Mouse (Mus musculus) liver, postnatal 0 days (tissue): ENCODE data around the gene M6pr. TPM values are rescaled to one million over a fixed set of nuclear protein-coding genes. Genes with fewer than 3 reads are reported as not detected.

Experiments used
- ATAC-seq: fragments of 200-750 bp; cut with Nextera tagmentation; 2 replicates; pipeline ENCODE4 v1.8.0; 2017; ENCODE audit warnings: mild to moderate bottlenecking, moderate library complexity
- DNase-seq: peaks from one replicate; pipeline ENCODE4 v3.0.0-alpha.2; 2016
- H3K27ac ChIP-seq: fragments of 300-500 bp; sonication (generic); 2 replicates; pipeline ENCODE4 v1.5.1; 2014; ENCODE audit warnings: antibody characterized with exemption, moderate library complexity, mild to moderate bottlenecking, low read depth
- H3K27me3 ChIP-seq: fragments of 300-500 bp; sonication (generic); 2 replicates; pipeline ENCODE4 v1.6.1; 2014; ENCODE audit warnings: low read length, control low read depth, mixed read lengths; ENCODE audit not compliant: insufficient read depth
- H3K36me3 ChIP-seq: fragments of 300-500 bp; sonication (generic); replicated peaks from 2 replicates; pipeline ENCODE4 v1.6.1; 2014; ENCODE audit warnings: mild to moderate bottlenecking, control low read depth, low read length, moderate library complexity, mixed read lengths; ENCODE audit not compliant: insufficient read depth
- H3K4me1 ChIP-seq: fragments of 300-500 bp; sonication (generic); 2 replicates; pipeline ENCODE4 v1.6.1; 2014; ENCODE audit warnings: antibody characterized with exemption, mild to moderate bottlenecking, control low read depth; ENCODE audit not compliant: insufficient read depth
- H3K4me2 ChIP-seq: fragments of 300-500 bp; sonication (generic); 2 replicates; pipeline ENCODE4 v1.6.1; 2014; ENCODE audit warnings: low read depth, mild to moderate bottlenecking, low read length, moderate library complexity, mixed read lengths
- H3K4me3 ChIP-seq: fragments of 300-500 bp; sonication (generic); 2 replicates; pipeline ENCODE4 v1.5.1; 2014; ENCODE audit warnings: low read depth, low read length
- H3K9ac ChIP-seq: fragments of 300-500 bp; sonication (generic); replicated peaks from 2 replicates; pipeline ENCODE4 v1.6.1; 2014; ENCODE audit warnings: mild to moderate bottlenecking, moderate library complexity
- H3K9me3 ChIP-seq: fragments of 300-500 bp; sonication (generic); 2 replicates; pipeline ENCODE4 v1.6.1; 2016; ENCODE audit warnings: mild to moderate bottlenecking, control low read depth, low read length, mixed read lengths
- CTCF ChIP-seq: sonication (generic); IDR thresholded peaks from 2 replicates; pipeline ENCODE4 v1.5.1; 2016; ENCODE audit warnings: antibody characterized with exemption, low read depth
- EP300 ChIP-seq: IDR thresholded peaks from 2 replicates; pipeline ENCODE4 v1.6.1; 2016; ENCODE audit warnings: antibody characterized with exemption, low read depth, mild to moderate bottlenecking
- WGBS: fragments of 180-500 bp; shearing (Covaris S2); extraction: QIAGEN DNeasy Blood & Tissue Kit; methylation state at CpG from one replicate; pipeline ENCODE4 v1.1.7; 2014; ENCODE audit not compliant: insufficient replicate concordance; 5-methylcytosine and 5-hydroxymethylcytosine counted together
- polyA plus RNA-seq: library from polyadenylated mRNA; unstranded; fragments of >200 nt; fragmentation: Nextera tagmentation; extraction: Ambion mirVana; gene quantifications from 2 replicates; pipeline ENCODE4 v1.2.1, GENCODE M21; 2015

M6pr gene
- polyA plus RNA-seq, 1 experiment from 2014 or later: 80.3 TPM

DNA sequence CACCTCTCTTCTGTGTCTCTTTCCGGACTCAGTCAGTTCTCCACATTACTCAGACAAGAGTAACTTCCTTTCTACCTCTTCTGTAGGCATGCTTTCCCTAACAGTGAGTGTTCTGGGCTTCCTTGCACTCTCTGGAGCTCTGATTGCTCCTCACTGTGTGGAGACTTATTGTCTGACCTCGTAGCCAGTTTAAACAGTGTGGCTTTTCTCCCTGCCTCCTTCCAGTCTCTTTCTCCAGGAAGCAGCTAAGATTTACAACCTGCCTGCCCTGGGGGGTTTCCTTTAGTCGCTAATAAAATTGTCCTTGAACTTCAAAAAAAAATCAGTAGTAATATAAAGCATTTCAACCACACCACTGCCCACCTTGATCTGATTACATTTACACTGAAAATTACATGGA is 18.3 kb upstream of the M6pr start:
- Histone ChIP-seq H3K27ac (no peak overlapping the region), H3K9me3 (no peaks in the 10 kb centered on the region), H3K9ac (no peak overlapping the region), H3K27me3 (no peaks in the 10 kb centered on the region), H3K36me3 (no peaks in the 10 kb centered on the region), H3K4me3 (no peak overlapping the region), H3K4me1 (no peaks in the 10 kb centered on the region), H3K4me2 (no peak overlapping the region)
- DNase-seq (no peak), ATAC-seq (no peak)
- WGBS: 31% methylated on average over 3 of the region's 3 CpGs
- TF ChIP-seq EP300 (no peak), CTCF (no peak)

DNA sequence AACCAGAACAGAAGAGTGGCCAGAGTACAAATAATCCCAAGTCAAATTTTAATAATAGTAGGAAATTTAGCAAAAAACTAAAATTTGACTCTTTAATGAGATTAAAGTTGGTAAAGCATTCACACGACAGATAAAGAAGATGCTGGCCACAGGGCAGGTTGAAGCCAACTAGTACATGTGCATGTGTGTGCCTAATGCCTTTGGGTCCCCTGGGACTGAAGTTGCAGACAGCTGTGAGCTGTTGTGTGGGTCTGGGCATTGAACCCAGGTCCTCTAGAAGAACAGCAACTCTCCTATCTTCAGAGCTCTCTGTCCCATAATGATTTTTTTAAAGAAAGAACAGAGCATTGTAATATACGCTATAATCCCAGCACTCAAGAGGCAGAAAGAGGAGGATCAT is 17.3 kb upstream of the M6pr start:
- Histone ChIP-seq H3K9me3 (no peaks in the 10 kb centered on the region), H3K27me3 (no peaks in the 10 kb centered on the region), H3K36me3 (no peaks in the 10 kb centered on the region), H3K4me2 (no peak overlapping the region), H3K27ac (no peak overlapping the region), H3K4me3 (no peak overlapping the region), H3K4me1 (no peaks in the 10 kb centered on the region), H3K9ac (no peak overlapping the region)
- TF ChIP-seq CTCF: no peak
- TF ChIP-seq EP300: no peak
- 67% methylated on average over 2 of the region's 2 CpGs for WGBS
- DNase-seq: no peak
- ATAC-seq: no peak

DNA sequence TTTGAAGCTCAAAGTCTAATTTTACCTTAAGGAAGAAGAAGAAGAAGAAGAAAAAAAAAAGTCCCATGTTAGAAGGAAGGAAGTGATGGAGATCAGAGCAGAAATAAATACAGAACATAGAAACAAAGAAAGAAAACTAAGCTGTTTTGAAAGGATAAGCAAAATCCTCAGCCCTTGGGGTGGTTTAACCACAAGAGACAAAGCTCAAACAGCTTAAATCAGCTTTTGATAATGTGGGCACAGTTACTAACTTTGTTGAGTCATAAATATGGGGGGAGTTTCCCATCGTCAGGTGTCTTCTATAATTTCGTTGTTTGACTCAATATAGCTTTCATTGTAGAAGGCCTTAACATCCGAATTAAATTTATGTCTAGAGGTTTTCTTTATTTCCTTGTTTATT is 16.8 kb upstream of the M6pr start:
- no peak for DNase-seq
- H3K27ac ChIP-seq: no peak overlapping the region
- no peaks in the 10 kb centered on the region for H3K9me3 ChIP-seq
- H3K27me3 ChIP-seq: no peaks in the 10 kb centered on the region
- no peaks in the 10 kb centered on the region for H3K4me1 ChIP-seq
- H3K36me3 ChIP-seq: no peaks in the 10 kb centered on the region
- no peak overlapping the region for H3K4me3 ChIP-seq
- H3K4me2 ChIP-seq: no peak overlapping the region
- ATAC-seq: no peak
- 50% methylated on average over 3 of the region's 3 CpGs for WGBS
- no peak overlapping the region for H3K9ac ChIP-seq
- no peak for TF ChIP-seq EP300
- TF ChIP-seq CTCF: no peak

DNA sequence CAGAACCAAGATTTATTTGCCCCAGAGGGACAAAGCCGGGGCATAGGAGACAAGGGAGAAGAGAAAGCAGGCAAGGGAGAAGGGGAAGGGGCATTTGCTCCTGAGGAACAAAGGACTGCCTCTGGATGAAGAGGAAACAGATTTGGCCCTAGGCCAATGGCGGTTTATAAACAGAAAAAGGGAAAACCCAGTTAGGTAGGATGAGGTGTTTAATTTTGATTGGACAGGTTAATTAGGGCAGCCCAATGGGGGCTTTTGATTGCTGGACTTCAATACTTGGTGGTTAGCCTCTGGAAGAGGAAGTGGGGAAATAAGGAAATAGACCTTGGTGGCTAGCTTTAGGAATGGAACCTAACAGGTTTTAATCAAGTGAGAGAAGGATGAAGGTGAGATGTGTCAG is 16.3 kb upstream of the M6pr start:
- Histone ChIP-seq H3K27ac (no peak overlapping the region), H3K9ac (no peak overlapping the region), H3K4me1 (no peaks in the 10 kb centered on the region), H3K9me3 (no peaks in the 10 kb centered on the region), H3K36me3 (no peaks in the 10 kb centered on the region), H3K4me2 (no peak overlapping the region), H3K27me3 (no peaks in the 10 kb centered on the region), H3K4me3 (no peak overlapping the region)
- no peak for ATAC-seq
- DNase-seq: no peak
- TF ChIP-seq CTCF (no peak), EP300 (no peak)
- 38% methylated on average over 2 of the region's 2 CpGs for WGBS

DNA sequence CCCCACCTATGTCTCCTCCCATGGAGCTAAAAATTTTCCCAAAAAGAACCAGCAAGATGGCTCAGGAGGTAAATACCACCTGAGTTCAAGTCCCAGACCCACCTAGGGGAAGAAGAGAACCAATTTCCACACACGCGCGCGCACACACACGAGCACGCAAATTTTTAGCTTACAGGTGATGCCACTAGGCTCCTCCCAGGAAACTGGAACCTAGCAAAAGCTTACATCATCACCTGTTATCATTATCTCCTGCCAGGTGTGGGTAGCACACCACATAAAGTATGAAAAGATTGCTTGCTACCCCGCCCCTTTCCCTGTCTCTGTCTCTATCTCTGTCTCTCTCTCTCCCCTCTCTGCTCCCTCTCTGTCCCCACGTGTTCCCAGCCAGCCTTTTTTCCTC is 15.4 kb upstream of the M6pr start:
- DNase-seq (no peak), ATAC-seq (no peak)
- no peak for TF ChIP-seq CTCF
- TF ChIP-seq EP300: no peak
- no peaks in the 10 kb centered on the region; the same call in 1 of the 2 replicates for H3K4me1 ChIP-seq
- H3K4me2 ChIP-seq: no peak overlapping the region
- 87% methylated on average over 8 of the region's 8 CpGs for WGBS
- H3K4me3 ChIP-seq: no peak overlapping the region
- no peaks in the 10 kb centered on the region for H3K36me3 ChIP-seq
- peaks cover 4% of the 10 kb centered on the region; the same call in 1 of the 2 replicates for H3K27me3 ChIP-seq
- H3K9me3 ChIP-seq: no peaks in the 10 kb centered on the region
- no peak overlapping the region for H3K27ac ChIP-seq
- H3K9ac ChIP-seq: no peak overlapping the region

DNA sequence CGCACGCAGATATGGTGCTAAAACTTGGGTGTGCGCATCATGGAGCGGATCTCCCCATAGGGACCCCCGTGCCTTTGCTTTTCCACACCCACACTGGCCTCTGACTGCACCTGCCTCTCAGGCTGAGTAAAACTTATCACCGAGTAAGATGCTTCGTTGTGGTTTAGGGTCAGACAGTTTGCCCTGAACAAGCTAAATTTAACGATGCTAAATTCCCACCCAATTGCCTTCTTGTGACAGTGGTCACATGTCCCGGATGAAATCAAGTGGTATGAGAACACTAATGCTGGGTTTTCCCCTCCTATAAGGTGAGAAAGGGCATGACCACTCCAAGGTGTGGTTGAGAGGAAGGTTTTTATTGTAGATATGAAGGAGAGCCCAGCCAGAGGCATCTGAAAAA is 14.7 kb upstream of the M6pr start:
- ATAC-seq: no peak

DNA sequence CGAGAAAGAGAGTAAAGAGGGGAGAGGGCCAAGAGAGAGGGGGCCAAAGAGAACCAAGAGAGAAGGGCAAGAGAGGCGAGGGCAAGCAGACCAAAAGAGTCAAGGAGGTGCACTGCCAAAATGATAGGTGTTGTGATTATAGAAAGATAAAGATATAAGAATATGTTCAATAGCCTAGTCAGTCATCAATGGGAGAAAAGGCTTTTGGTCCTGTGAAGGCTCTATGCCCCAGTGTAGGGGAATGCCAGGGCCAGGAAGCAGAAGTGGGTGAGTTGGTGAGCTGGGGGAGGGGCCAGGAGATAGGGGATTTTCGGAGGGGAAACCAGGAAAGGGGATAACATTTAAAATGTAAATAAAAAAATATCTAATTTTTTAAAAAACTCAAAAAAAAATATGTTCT is 14.2 kb upstream of the M6pr start:
- no peak overlapping the region for H3K4me2 ChIP-seq
- H3K27me3 ChIP-seq: peaks cover 4% of the 10 kb centered on the region; the same call in 1 of the 2 replicates
- no peak overlapping the region for H3K9ac ChIP-seq
- H3K4me1 ChIP-seq: no peaks in the 10 kb centered on the region; the same call in 1 of the 2 replicates
- DNase-seq: no peak
- 49% methylated on average over 3 of the region's 3 CpGs for WGBS
- no peak for TF ChIP-seq CTCF
- TF ChIP-seq EP300: no peak
- H3K36me3 ChIP-seq: no peaks in the 10 kb centered on the region
- no peak overlapping the region for H3K4me3 ChIP-seq
- no peak for ATAC-seq
- H3K9me3 ChIP-seq: no peaks in the 10 kb centered on the region
- H3K27ac ChIP-seq: no peak overlapping the region

More for the DNA sequence above, 14.7 kb upstream of the M6pr start:
- Histone ChIP-seq H3K36me3 (no peaks in the 10 kb centered on the region), H3K4me1 (no peaks in the 10 kb centered on the region; the same call in 1 of the 2 replicates), H3K27ac (no peak overlapping the region), H3K9me3 (no peaks in the 10 kb centered on the region), H3K9ac (no peak overlapping the region), H3K4me3 (no peak overlapping the region), H3K4me2 (no peak overlapping the region), H3K27me3 (peaks cover 4% of the 10 kb centered on the region; the same call in 1 of the 2 replicates)
- WGBS: 68% methylated on average over 9 of the region's 9 CpGs
- no peak for TF ChIP-seq EP300
- TF ChIP-seq CTCF: no peak
- no peak for DNase-seq
